Mouse (Mus musculus) natural killer cell, adult 2 months (primary cell): ENCODE results near the gene 1810030O07Rik.
"Not testable (repeated sequence)": the region's sequence is repeated elsewhere in the genome, so short reads cannot be mapped to it uniquely, and the experiment has no call there.

Experiments
- DNase-seq, 2 experiments: peaks; one replicate each; pipeline ENCODE4 v3.0.0; 2022; ENCODE audit warnings: low spot score in 2 of 2

1810030O07Rik gene

DNA sequence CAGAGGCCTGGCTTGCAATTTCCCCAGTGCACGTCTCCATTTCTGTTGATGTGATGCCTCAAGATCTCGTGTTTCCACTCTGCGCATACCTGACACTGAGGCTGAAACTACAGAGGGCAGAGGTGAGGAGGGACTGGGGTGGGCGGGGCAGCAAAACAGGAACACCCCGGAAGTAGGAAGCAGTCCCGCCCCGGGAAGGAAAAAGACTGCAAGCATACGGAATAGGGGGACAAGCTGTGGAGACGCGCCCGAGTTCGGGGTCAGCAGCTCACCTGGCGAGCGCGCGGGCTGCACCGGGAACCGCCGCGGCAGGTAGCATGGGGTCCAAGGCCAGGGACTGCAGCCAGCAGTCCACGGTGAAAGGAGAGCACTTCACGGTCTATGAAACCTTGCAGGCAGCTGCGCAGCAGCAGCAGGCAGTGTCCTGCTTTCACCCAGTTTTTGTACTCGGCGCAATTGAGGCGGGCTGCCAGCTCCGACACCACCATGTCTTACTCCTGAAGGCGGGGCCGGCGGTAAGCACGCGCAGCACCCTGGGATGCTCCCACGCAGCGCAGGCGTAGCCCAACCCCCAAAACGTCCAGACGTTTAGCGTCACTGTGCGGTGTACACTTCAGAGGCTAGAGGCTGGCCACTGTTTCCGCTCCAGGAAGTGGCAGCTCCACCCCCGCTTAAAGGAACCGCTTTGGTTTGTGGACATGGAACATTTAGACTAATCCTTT is at the start of gene 1810030O07Rik:
1810030O07Rik (minus strand) TSS at position 615 of the 722 bp plus-strand sequence.
- peak; percentile 83 to 88 for DNase-seq

DNA sequence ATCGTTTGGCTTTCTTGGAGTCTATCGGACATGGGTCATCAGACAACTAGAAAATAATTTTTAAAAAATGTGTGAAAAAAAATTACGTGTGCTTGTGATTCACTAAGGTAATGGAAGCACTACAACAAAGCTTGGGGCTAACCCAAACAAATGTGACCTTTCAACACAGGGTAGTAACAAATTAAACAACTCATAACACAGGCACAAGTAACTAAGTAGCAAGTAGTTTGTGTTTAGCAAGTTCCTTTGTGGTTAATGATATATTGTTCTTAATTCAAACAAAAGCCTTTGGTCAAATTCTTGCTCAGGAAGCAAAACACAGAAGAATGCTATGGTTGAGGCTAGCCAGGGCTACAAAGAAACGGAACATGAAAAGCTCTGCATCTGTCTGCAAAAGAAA is 42.6 kb upstream of the 1810030O07Rik start:
- DNase-seq: no peak

DNA sequence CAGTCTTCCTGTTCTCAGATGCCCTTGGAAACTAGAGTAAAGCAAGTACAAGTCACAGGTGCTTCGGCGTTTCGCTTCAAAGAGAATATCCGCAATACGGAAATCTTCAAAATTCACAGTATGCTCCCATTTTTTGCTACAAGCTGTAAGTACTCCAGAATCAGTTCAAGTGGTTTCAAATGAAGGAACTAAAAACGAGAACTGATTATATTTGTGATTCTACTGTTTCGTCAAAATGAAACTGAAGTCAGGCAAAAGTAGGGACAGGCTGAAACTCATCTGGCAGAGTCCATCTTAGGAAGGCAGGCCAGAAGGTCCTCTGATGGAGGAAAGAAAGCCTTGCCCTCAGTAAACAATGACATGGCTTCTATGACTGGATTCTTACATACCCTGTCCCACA is 40.3 kb upstream of the 1810030O07Rik start:
- no peak for DNase-seq

DNA sequence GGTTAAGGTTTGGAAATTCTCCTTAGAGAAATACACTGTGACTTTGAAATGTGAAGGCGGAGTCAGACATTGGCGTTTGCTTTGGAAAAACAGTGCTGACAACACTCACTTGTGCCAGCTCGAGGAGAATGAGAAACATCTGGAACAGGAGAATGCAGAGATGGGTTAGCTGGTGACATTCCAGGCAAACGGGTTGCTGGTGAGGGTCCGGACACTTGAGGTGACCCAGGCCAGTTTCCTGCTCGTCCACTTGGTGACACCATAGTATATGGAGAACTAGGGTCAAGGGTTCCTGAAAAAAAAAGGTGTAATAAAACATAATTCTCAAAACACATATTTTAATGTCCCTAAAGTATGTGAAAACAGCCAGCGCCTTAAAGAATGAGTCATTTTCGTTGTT is 13.4 kb upstream of the 1810030O07Rik start:
- DNase-seq: no peak

DNA sequence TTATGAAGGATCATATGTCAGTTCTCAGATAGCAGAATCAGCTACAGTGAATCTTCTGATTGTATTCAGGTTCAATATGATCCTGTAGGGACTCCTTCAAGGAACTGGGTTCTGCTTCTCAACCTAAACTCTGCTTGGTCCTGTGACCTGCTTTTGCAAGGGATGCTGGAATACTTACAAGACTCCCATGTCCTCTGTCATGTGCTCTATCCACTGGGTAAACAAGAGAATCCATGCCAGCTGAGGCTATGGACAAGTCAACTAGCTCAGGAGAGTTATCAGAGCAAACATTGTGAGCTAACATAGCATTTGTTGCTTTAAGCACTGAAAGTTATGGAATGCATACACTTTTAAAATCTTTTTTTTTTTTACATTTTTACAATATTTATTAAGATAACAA is 12.6 kb upstream of the 1810030O07Rik start:
- no peak for DNase-seq

DNA sequence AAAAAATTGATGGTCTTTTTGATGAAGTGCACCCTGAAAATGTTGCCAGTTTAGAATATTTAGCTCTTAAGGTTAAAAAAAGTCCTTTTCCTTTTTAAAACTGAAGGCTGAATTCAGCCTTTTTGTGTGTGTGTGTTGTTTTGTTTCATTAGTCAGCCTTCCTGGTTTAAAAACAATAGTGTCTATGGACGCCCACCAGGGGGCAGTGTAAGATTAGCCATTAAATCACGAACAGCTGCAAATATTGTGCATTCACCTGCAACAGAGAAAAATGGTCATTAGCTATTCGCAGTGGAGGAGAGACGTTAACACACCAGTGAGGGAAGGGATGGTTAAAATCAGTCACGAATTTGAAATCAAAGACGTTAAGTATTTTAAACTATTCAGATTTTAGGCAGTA is 3.9 kb upstream of the 1810030O07Rik start:
- DNase-seq: peak; percentile 60 to 66

DNA sequence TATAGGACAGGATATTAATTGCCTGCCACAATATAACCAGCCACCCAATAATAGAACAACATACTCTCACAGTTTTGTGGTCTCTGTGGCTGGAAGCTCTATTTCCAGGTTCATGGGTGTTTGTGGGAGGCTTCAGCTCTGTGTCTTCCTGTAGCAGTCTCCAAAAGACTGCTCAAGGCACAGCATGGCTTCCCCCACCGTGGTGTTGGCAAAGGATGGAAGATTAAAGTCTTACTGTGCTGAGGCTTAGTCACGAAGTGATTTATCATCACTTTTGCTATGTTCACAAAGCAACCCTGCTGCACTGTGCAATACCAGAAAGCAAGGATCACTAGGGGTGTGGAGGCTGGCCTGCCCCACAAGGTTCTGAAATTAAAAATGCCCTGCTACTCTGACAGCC is 19.6 kb downstream of the 1810030O07Rik start:
- no peak for DNase-seq

DNA sequence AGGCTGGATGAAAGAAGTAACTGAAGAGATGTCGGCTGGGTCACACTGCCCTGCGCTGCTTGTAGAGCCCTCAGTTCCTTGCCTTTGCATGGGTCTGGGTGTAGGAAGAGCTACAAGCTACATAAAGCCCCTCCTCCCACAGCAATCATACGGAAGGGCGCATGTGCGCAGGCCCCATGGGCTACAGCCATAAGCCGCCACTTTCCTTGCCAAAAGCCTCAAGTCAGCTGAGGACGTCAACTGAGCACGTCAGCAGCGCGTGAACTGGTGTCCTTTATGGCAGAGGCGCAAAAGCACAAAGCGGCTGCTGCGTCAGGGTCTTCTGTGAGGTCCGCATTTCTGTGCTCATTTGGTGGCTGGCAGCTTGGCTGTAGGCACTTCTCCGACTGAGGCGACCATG is 21.6 kb downstream of the 1810030O07Rik start:
- DNase-seq: no peak

DNA sequence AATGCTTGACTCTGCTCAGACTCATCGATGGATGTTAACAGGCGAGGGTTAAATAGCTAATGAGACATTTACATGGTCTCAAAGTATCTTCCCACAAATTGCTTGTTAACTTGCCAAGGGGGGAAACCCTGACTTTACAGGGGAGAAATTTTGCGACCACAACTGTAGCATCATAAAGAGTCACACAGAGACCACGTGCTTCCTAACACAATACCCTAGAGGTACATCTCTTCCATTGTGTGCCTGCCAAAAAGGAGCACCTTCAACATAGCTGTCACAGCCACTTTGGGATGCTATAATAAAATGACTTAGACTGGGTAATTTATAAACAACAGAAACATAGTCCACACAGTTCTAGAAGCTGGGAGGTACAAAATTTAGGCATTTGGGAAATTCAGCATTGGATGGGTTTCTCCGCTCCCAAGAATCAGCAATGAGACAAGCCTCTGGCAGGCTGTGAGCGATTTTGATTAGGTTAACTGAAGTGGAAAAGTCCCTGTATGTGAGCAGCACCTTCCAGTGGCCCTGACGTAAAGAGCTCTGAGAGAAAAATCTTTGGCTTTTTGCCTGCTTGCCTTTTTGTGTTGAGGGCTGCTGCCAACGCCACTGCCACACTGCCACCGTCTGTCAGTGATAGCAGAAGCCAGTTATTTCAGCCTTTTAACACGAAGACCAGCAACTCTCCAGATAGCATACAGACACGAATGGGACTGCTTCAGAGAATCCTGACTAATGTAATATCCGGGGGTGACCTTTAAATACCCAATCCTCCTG is 27.8 kb downstream of the 1810030O07Rik start:
- no peak for DNase-seq

DNA sequence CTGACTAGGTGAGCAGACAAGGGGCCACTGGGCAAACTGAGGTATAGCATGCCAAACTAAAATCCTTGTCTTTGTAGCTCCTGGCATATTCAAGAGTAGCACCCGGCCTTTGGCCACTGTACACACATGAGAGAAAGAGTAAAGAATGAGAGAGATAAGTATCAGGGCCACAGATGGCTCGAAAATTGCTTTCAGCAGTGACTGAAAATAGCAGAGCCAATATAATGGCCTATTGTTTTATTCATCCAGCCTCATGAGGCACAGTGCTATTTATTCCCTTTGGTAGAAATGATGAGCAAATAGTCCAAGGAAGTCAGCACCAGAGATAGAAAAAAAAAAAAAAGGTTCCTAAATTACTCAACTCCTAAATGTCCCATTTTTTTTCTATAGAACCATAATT is 28.5 kb downstream of the 1810030O07Rik start:
- no peak for DNase-seq

DNA sequence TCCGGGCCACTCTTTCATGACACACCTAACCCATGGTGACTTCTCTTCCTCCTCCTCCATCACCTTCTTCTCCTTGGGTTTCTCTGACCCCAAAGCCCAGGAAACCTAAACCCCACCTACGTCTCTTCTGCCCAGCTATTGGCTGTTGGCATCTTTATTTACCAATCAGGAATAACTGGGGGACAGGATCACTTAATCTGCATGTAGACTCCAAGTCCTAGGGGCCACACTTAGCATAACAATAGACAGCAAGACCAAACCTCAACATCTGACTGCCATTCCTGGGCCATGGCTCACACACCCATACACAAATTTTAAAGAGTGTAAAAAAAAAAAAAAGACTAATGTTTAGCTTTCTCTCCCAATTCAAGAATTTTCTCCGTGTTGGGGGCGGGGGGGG is 48.3 kb downstream of the 1810030O07Rik start:
- no peak for DNase-seq

DNA sequence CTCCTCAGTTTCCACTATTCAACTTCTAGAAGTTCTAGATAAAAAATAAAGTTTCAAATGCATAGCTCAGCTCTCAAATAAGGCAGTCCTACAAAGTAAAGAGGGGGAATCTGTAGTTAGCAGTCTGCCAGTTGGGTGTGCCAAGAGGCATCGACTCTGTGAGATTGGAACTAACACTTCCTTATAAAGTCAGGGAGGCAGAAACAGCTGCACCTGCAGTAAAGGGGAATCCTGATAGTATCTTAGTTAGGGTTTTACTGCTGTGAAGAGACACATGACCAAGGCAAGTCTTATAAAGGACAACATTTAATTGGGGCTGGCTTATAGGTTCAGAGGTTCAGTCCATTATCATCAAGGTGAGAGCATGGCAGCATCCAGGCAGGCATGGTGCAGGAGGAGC is 61.1 kb downstream of the 1810030O07Rik start:
- DNase-seq: not testable (repeated sequence)

DNA sequence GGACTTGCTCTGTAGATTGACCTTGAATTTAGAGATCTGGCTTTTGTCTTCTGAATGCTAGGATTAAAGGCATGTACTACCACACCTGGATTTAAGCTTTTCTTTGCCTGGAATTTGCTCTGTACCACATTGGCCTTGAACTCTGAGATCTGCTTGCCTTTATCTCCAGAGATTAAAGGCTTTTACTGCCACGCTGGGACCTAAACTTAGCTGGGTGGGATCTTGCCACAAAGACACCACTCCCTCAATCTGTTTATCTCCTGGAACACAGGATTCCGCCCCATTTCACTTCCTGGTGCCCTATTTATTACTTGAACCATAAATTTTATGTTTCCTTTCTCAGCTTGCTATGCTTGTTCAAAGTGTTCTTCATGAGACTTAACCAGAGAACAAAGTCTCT is 62.3 kb downstream of the 1810030O07Rik start:
- DNase-seq: no peak

DNA sequence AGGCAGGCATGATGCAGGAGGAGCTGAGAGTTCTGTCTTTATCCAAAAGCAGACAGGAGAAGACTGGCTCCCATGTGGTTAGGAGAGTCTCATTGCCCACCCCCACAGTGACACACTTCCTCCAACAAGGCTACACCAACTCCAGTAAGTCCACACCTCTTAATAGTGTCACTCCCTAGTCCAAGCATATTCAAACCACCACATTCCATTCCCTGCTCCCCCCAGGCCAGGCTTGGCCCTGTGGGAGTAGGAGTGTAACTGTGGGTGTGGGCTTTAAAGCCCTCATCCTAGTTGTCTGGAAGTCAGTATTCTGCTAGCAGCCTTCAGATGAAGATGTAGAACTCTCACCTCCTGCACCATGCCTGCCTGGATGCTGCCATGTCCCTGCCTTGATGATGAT is 62.9 kb downstream of the 1810030O07Rik start:
- DNase-seq: not testable (repeated sequence)
